Mouse (Mus musculus) bone marrow, adult 2 months (tissue): ENCODE data around the gene BC024978. TPM values are rescaled to one million over a fixed set of nuclear protein-coding genes. Genes with fewer than 3 reads are reported as not detected.

Source experiments
- H3K27ac ChIP-seq: fragments of 200-500 bp; 2 replicates; pipeline ENCODE4 v1.5.1; 2012; ENCODE audit warnings: low read depth, mild to moderate bottlenecking, control low read depth, inconsistent platforms, low read length; ENCODE audit not compliant: control insufficient read depth, poor library complexity, insufficient read depth
- H3K4me1 ChIP-seq: fragments of 200-500 bp; 2 replicates; pipeline ENCODE4 v1.6.1; 2011; ENCODE audit warnings: low read length; ENCODE audit not compliant: control insufficient read depth, insufficient read depth
- H3K4me3 ChIP-seq: fragments of 200-500 bp; replicated peaks from 2 replicates; pipeline ENCODE3; 2011; ENCODE audit warnings: mild to moderate bottlenecking, low read depth, low read length, control low read depth; ENCODE audit not compliant: control insufficient read depth
- CTCF ChIP-seq: fragments of 200-500 bp; IDR thresholded peaks from 2 replicates; pipeline ENCODE4 v1.5.1; 2011; ENCODE audit warnings: low read length, control low read depth; ENCODE audit not compliant: control insufficient read depth, insufficient read depth
- POLR2A ChIP-seq: fragments of 200-500 bp; IDR thresholded peaks from 2 replicates; pipeline ENCODE4 v1.6.1; 2011; ENCODE audit warnings: low read depth, mild to moderate bottlenecking, control low read depth, low read length, borderline replicate concordance; ENCODE audit not compliant: control insufficient read depth
- WGBS: fragments of 180-500 bp; shearing (Covaris S2); methylation state at CpG from one replicate; pipeline ENCODE4 v1.1.7; 2018; 5-methylcytosine and 5-hydroxymethylcytosine counted together
- polyA plus RNA-seq: library from polyadenylated mRNA; stranded (reverse); fragments of >200 nt; gene quantifications from 2 replicates; pipeline ENCODE4 v1.2.4, GENCODE M21; 2011; ENCODE audit warnings: low replicate concordance; ENCODE audit not compliant: missing spikeins, insufficient read depth, insufficient read length

BC024978 gene
- polyA plus RNA-seq, 1 experiment = 2.5 TPM

DNA sequence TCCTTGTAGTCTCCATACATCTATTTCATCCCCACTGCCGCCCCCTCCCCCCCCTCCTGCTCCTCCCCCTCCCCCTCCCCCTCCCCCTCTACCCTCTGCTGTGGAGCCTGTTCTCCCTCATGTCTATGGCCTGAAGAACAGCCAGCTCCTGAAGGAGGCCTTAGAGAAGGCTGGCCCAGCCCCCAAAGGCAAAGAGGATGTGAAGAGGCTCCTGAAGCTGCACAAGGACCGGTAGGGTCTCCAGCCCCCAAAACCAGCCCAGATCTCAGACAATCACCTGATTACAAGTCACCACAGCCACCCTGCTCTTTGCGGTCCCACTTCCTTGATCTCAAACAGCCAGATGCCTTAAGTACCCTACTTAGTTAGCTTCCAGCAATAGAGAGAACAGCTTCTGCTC is 1.6 kb downstream of the BC024978 start:
- Histone ChIP-seq H3K27ac (no peak overlapping the region), H3K4me1 (peaks cover 3% of the 10 kb centered on the region; the same call in 1 of the 2 replicates), H3K4me3 (no peak overlapping the region)
- 73% methylated on average over 3 of the region's 3 CpGs for WGBS
- TF ChIP-seq CTCF (no peak), POLR2A (no peak)

DNA sequence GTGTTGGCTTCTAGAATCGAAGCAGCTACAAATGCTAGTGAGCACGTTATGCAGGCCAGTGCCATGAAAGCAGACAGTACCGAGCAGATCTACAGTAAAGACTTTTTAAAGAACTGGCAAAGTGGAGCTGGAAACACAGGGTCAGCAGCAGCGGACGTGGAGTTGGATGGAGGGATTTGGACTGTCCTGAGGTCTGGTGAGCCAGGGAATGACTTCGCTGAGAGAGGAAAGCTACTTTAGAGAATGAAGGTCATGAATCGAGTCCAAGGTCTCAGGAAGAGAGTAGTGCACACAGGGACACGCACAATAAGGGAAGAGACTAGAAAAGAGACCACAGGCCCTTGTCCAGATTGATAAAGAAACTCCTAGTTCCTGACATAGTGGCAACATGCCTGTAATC is 2.1 kb downstream of the BC024978 start:
- Histone ChIP-seq H3K27ac (no peak overlapping the region), H3K4me3 (no peak overlapping the region), H3K4me1 (peaks cover 3% of the 10 kb centered on the region; the same call in 1 of the 2 replicates)
- TF ChIP-seq CTCF (no peak), POLR2A (no peak)
- WGBS = 86% methylated on average over 8 of the region's 8 CpGs

GRCm38 (mm10) chr7:27198355-27198754 is 2.8 kb downstream of the BC024978 start:
- no peak overlapping the region for H3K4me3 ChIP-seq
- TF ChIP-seq POLR2A (no peak), CTCF (no peak)
- H3K4me1 ChIP-seq = peaks cover 3% of the 10 kb centered on the region; the same call in 1 of the 2 replicates
- no peak overlapping the region for H3K27ac ChIP-seq

DNA sequence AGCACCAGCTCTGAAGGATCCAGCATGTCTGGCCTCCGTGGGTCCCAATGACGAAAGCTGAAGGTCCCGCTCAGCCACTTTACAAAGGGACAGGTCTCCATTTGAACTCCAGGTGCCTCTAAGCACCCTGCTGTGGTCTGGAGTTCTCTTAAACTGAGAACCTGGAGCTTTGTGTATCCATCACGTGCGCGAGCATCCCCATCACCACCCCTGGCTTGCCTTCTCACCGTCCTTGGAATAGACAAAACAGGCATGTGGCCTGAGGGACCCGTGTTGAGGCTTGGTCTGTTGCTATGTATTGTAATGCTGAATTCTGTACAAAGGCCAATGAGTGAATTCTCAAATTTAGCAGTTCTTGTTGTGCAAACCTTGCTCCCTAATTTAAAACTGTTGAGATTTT is 3.2 kb downstream of the BC024978 start:
- 90% methylated on average over 8 of the region's 8 CpGs for WGBS
- TF ChIP-seq CTCF (no peak), POLR2A (no peak)
- Histone ChIP-seq H3K4me1 (peaks cover 3% of the 10 kb centered on the region; the same call in 1 of the 2 replicates), H3K4me3 (no peak overlapping the region), H3K27ac (no peak overlapping the region)

DNA sequence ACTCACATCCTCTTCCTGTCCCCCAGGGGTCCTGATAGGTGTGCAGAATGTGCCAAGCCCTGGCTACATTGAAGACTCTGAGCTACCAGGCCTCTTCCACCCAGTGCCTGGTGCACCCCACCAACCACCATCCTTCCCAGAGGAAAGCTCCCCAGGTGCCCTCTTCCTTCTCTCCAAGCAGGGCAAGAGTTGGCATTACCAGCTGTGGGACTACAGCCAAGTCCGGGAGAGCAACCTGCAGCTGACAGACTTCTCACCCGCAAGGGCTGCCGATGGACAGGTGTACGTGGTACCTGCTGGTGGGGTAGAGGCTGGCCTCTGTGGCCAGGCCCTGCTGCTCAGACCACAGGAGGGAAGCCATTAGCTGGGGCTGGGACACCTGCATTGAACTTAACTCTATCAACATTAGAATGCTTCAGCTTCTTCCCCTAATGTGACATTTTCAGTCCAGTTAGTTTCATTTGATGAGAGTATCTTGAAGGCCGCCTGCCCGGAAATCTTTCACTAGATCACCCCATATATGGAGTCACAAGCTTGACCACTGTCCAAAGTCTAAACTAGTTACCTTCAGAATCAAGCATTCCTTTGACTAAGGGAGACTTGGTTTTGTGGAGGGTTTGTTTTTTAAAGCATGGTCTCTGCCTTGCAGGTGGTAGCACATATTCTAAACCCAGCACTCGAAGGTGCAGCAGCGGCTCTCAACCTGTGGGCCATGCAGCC is 8.3 kb downstream of the BC024978 start:
- TF ChIP-seq POLR2A (no peak), CTCF (no peak)
- WGBS = 89% methylated on average over 8 of the region's 8 CpGs
- no peak overlapping the region for H3K27ac ChIP-seq
- H3K4me3 ChIP-seq = no peak overlapping the region
- no peaks in the 10 kb centered on the region for H3K4me1 ChIP-seq

DNA sequence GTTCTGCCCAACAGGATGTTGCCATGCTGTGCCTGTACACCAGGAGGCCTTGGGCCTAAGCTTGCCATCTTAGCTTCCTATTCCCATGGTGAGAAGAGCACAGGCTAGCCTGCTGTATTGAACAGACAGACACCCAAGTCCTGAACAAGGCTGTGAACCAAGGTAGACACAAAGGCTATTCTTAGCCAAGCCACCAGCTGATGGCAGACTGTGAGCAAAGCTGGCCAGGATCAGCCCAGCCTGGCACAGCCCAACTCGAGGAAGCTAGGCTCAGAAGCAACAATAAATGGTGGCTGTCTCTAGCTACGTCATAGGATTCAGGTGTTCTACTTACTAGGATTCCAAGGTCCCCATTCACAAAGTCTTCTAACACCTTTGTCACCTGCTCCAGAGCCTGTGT is 17.0 kb downstream of the BC024978 start:
- Histone ChIP-seq H3K4me1 (no peaks in the 10 kb centered on the region), H3K27ac (no peak overlapping the region), H3K4me3 (no peak overlapping the region)
- no peak for TF ChIP-seq POLR2A
- no peak for TF ChIP-seq CTCF
- WGBS = 70% methylated on average over 2 of the region's 2 CpGs

- Histone ChIP-seq H3K4me1 (no peaks in the 10 kb centered on the region), H3K4me3 (no peak overlapping the region), H3K27ac (no peak overlapping the region)
- TF ChIP-seq CTCF = no peak
- TF ChIP-seq POLR2A = no peak
- 78% methylated on average over 7 of the region's 7 CpGs for WGBS
These were observed 23.0 kb downstream of the BC024978 start for GRCm38 (mm10) chr7:27218586-27218985.

DNA sequence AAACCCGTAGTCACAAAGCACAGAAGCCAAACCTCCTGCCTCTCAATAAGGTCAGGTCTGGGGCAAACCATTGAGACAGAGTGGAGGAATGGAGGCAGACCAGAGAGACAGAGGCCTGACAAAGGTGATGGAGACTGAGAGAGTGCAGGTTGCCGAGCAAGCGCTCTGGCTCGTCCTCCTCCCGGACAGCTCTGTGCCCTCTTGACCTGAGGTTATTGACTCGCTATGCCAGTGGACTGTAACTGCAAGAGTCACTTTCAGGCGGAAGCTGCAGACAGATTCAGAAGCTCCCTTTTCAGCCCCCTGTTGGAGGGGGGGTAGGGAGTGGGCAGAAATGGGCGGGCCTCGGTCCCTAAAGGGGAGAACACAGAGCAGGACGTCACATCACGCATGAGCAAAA is 24.4 kb downstream of the BC024978 start:
- Histone ChIP-seq H3K27ac (no peak overlapping the region), H3K4me3 (no peak overlapping the region), H3K4me1 (peaks cover 3% of the 10 kb centered on the region; the same call in 1 of the 2 replicates)
- TF ChIP-seq POLR2A = no peak
- no peak for TF ChIP-seq CTCF
- 89% methylated on average over 11 of the region's 11 CpGs for WGBS
